Mouse (Mus musculus) spleen, postnatal 14 days (tissue): ENCODE results near the gene Gm29289.
"Not testable (repeated sequence)": the region's sequence is repeated elsewhere in the genome, so short reads cannot be mapped to it uniquely, and the experiment has no call there.

ENCODE experiments used
- DNase-seq, 2 experiments: peaks; one replicate each; pipeline ENCODE4 v3.0.0; 2021 to 2022; ENCODE audit warnings: low spot score in 2 of 2

Gene Gm29289

GRCm38 (mm10) chrY:2932282-2932681 lies at the start of gene Gm29289:
TSS of gene Gm29289 (plus strand) at chrY:2932582.
- DNase-seq = not testable (repeated sequence)

DNA sequence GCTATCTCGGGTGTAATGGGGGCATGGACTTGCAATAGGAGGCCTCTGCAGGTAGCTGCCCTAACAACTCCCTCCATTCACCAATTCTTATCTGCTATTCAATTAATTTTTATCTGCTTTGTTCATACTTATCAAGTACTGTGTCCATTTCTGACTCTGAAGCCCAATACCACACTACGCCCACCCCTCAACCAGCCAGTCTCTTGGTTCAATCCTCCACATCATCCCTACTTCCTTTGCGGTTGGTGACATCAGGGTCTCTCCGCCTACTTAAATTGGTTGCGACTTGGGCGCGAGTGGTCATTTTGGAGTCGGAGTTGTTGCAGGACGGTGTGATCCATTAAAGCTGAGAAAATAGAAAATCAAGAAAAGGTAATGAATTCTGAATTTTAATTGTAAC lies 31.7 kb upstream of the Gm29289 start, which contains the start of gene Gm10352:
Gene Gm10352, plus strand, starts transcription at position 301 of the 400 bp plus-strand sequence.
- not testable (repeated sequence) for DNase-seq
